Mouse (Mus musculus) olfactory bulb, adult 2 months (tissue): Measurements from ENCODE around the gene Tcf7.

Experiments used
- CTCF ChIP-seq: fragments of 200-500 bp; IDR thresholded peaks from 2 replicates; pipeline ENCODE4 v1.5.1; 2012; ENCODE audit warnings: low read depth, mild to moderate bottlenecking, low read length, moderate library complexity; ENCODE audit not compliant: insufficient read depth
- POLR2A ChIP-seq: fragments of 200-500 bp; IDR thresholded peaks from 2 replicates; pipeline ENCODE4 v1.6.1; 2012; ENCODE audit warnings: mild to moderate bottlenecking, low read depth, low read length, moderate library complexity; ENCODE audit not compliant: insufficient read depth

- TF ChIP-seq POLR2A: no peak
- TF ChIP-seq CTCF: no peak
These were observed 3.8 kb downstream of the Tcf7 start for GRCm38 (mm10) chr11:52278991-52279390.
